Mouse (Mus musculus) stomach, embryonic 16.5 days (tissue): ENCODE results near the gene Pkp4. TPM values are rescaled to one million over a fixed set of nuclear protein-coding genes. Genes with fewer than 3 reads are reported as not detected.
A peak's percentile ranks its signal among the peaks of the same experiment; 100 is the strongest.

Source experiments
- ATAC-seq: fragments of 200-750 bp; cut with Nextera tagmentation; 2 replicates; pipeline ENCODE4 v1.8.0; 2017; ENCODE audit warnings: moderate number of reproducible peaks, moderate TSS enrichment; ENCODE audit not compliant: insufficient read depth, low FRiP score
- H3K27ac ChIP-seq: fragments of 300-500 bp; sonication (generic); 2 replicates; pipeline ENCODE4 v1.5.1; 2014; ENCODE audit warnings: low read length
- H3K27me3 ChIP-seq: fragments of 300-500 bp; sonication (generic); 2 replicates; pipeline ENCODE4 v1.6.1; 2014; ENCODE audit warnings: low read length, control low read depth, mixed read lengths; ENCODE audit not compliant: control insufficient read depth, insufficient read depth
- H3K36me3 ChIP-seq: fragments of 300-500 bp; sonication (generic); 2 replicates; pipeline ENCODE4 v1.6.1; 2014; ENCODE audit warnings: low read length; ENCODE audit not compliant: control insufficient read depth, insufficient read depth
- H3K4me1 ChIP-seq: fragments of 300-500 bp; sonication (generic); 2 replicates; pipeline ENCODE4 v1.6.1; 2014; ENCODE audit warnings: low read length, control low read depth, mixed read lengths; ENCODE audit not compliant: control insufficient read depth, insufficient read depth
- H3K4me2 ChIP-seq: fragments of 300-500 bp; sonication (generic); 2 replicates; pipeline ENCODE4 v1.6.1; 2014; ENCODE audit warnings: low read depth, low read length, mixed read lengths
- H3K4me3 ChIP-seq: fragments of 300-500 bp; sonication (generic); replicated peaks from 2 replicates; pipeline ENCODE4 v1.5.1; 2014; ENCODE audit warnings: mild to moderate bottlenecking, low read length
- H3K9ac ChIP-seq: fragments of 300-500 bp; sonication (generic); 2 replicates; pipeline ENCODE4 v1.6.1; 2014; ENCODE audit warnings: low read length
- H3K9me3 ChIP-seq: fragments of 300-500 bp; sonication (generic); replicated peaks from 2 replicates; pipeline ENCODE4 v1.6.1; 2016; ENCODE audit warnings: low read length, control low read depth; ENCODE audit not compliant: control insufficient read depth
- WGBS: fragments of 180-500 bp; shearing (Covaris S2); extraction: QIAGEN DNeasy Blood & Tissue Kit; methylation state at CpG from one replicate; pipeline ENCODE4 v1.1.7; 2014; 5-methylcytosine and 5-hydroxymethylcytosine counted together
- polyA plus RNA-seq: library from polyadenylated mRNA; unstranded; fragments of >200 nt; fragmentation: Nextera tagmentation; extraction: Ambion mirVana; gene quantifications from 2 replicates; pipeline ENCODE4 v1.2.1, GENCODE M21; 2015

The Pkp4 gene
- polyA plus RNA-seq, 1 experiment from 2014 or later = 30.0 TPM

GRCm38 (mm10) chr2:59338926-59339325 is 178.3 kb downstream of the Pkp4 start:
- no peak overlapping the region for H3K4me2 ChIP-seq
- H3K4me3 ChIP-seq = no peak overlapping the region
- H3K9ac ChIP-seq = no peak overlapping the region
- no peaks in the 10 kb centered on the region for H3K27me3 ChIP-seq
- H3K9me3 ChIP-seq = no peaks in the 10 kb centered on the region
- H3K4me1 ChIP-seq = no peaks in the 10 kb centered on the region
- 85% methylated on average over 8 of the region's 8 CpGs for WGBS
- no peak for ATAC-seq
- H3K36me3 ChIP-seq = peaks cover 6% of the 10 kb centered on the region; the same call in 1 of the 2 replicates
- H3K27ac ChIP-seq = peak overlapping the region; percentile 3

GRCm38 (mm10) chr2:59339776-59340539 is 179.3 kb downstream of the Pkp4 start:
- ATAC-seq = no peak
- Histone ChIP-seq H3K27ac (no peak overlapping the region), H3K4me2 (no peak overlapping the region)

DNA sequence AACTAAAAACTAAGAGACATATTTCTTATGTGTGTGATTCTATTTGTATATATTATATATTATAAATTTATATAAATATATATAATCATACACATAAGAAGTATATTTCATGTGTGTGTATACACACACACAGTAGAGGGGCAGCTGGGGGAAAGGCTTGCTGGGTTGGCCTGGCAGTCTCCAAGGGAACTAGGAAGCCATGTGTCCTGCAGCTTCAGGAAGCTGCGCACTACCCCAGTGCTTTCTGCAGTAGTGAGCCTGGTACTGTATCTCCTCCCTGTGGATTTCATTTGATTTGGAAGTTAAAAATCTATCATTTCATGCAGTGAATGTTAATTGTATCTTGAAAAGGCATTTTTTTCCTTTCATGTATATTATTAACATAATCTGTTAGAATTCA is 180.2 kb downstream of the Pkp4 start:
- Histone ChIP-seq H3K4me3 (no peak overlapping the region), H3K4me1 (no peaks in the 10 kb centered on the region), H3K4me2 (no peak overlapping the region), H3K9ac (no peak overlapping the region), H3K27me3 (no peaks in the 10 kb centered on the region), H3K9me3 (no peaks in the 10 kb centered on the region), H3K27ac (no peak overlapping the region), H3K36me3 (peaks cover 10% of the 10 kb centered on the region)
- no peak for ATAC-seq
- WGBS = 96% methylated on average over 1 of the region's 1 CpGs

More at GRCm38 (mm10) chr2:59339776-59340539, 179.3 kb downstream of the Pkp4 start:
- 80% methylated on average over 5 of the region's 5 CpGs for WGBS
- Histone ChIP-seq H3K27me3 (no peaks in the 10 kb centered on the region), H3K36me3 (peaks cover 10% of the 10 kb centered on the region), H3K9ac (no peak overlapping the region), H3K9me3 (no peaks in the 10 kb centered on the region), H3K4me1 (no peaks in the 10 kb centered on the region), H3K4me3 (no peak overlapping the region)

DNA sequence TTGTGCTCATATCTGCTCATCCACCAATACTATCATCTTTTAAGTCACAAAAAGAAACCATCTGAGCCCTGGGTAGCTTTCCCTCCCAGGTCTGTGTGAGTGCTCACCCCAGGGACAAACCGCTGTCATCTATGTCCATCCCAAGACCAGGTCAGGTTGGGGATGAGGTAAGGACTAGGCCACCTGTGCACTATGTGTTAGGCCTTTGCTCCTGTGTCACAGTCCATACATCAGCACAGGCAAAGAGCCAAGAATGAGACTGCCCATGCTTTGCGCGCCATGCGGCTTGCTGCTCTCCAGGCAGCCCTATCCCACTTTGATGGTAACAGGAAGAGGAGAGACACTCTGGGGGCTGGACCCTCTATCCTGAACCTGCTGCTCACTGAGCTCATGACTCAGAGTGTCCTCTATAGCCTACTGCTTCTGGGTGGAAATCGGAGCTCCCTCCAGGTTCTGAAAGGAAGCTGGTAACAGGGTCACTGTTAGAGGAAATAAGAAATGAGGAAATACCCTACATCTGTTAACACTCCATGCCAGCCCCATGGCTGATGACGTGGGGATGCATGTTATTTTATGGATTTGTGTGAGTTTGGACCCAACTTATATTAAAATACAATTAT is 182.1 kb downstream of the Pkp4 start:
- Histone ChIP-seq H3K4me2 (no peak overlapping the region), H3K27ac (no peak overlapping the region), H3K36me3 (peaks cover 11% of the 10 kb centered on the region), H3K9ac (no peak overlapping the region), H3K4me1 (no peaks in the 10 kb centered on the region), H3K4me3 (no peak overlapping the region), H3K9me3 (no peaks in the 10 kb centered on the region), H3K27me3 (no peaks in the 10 kb centered on the region)
- no peak for ATAC-seq
- WGBS = 87% methylated on average over 6 of the region's 6 CpGs

DNA sequence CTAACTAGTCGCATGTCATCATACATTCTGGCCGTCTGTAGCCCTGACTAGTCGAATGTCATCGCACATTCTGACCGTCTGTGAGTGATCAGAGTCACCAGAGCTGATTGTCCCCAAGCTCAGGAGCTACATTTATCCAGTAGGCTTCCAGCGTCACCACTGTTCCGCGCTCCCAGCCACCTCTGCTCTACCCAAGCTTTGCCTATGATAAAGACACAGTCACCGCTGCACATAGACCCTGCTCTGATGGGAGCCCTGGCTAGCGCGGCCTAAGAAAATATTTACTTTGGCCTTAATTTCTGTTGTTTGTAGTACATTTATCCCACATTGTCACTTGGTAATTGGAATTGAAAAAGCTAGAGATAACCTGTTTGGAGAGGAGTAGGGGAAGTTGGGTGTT is 183.2 kb downstream of the Pkp4 start:
- no peak for ATAC-seq
- no peaks in the 10 kb centered on the region for H3K27me3 ChIP-seq
- H3K4me3 ChIP-seq = no peak overlapping the region
- H3K36me3 ChIP-seq = peaks cover 11% of the 10 kb centered on the region
- no peaks in the 10 kb centered on the region for H3K4me1 ChIP-seq
- no peak overlapping the region for H3K4me2 ChIP-seq
- no peaks in the 10 kb centered on the region for H3K9me3 ChIP-seq
- no peak overlapping the region for H3K27ac ChIP-seq
- 76% methylated on average over 11 of the region's 11 CpGs for WGBS
- no peak overlapping the region for H3K9ac ChIP-seq

GRCm38 (mm10) chr2:59344699-59345098 is 184.0 kb downstream of the Pkp4 start:
- no peak overlapping the region for H3K4me2 ChIP-seq
- no peak for ATAC-seq
- H3K27me3 ChIP-seq = no peaks in the 10 kb centered on the region
- H3K36me3 ChIP-seq = peaks cover 11% of the 10 kb centered on the region
- no peak overlapping the region for H3K27ac ChIP-seq
- no peak overlapping the region for H3K9ac ChIP-seq
- H3K9me3 ChIP-seq = no peaks in the 10 kb centered on the region
- WGBS = 91% methylated on average over 13 of the region's 13 CpGs
- H3K4me1 ChIP-seq = no peaks in the 10 kb centered on the region
- H3K4me3 ChIP-seq = no peak overlapping the region

- no peaks in the 10 kb centered on the region for H3K4me1 ChIP-seq
- H3K9me3 ChIP-seq = no peaks in the 10 kb centered on the region
- 91% methylated on average over 11 of the region's 11 CpGs for WGBS
- H3K4me3 ChIP-seq = no peak overlapping the region
- peaks cover 11% of the 10 kb centered on the region for H3K36me3 ChIP-seq
- no peak overlapping the region for H3K27ac ChIP-seq
- no peak for ATAC-seq
- no peak overlapping the region for H3K4me2 ChIP-seq
- H3K27me3 ChIP-seq = no peaks in the 10 kb centered on the region
- H3K9ac ChIP-seq = no peak overlapping the region
Measured at GRCm38 (mm10) chr2:59345141-59345839, 184.6 kb downstream of the Pkp4 start.

DNA sequence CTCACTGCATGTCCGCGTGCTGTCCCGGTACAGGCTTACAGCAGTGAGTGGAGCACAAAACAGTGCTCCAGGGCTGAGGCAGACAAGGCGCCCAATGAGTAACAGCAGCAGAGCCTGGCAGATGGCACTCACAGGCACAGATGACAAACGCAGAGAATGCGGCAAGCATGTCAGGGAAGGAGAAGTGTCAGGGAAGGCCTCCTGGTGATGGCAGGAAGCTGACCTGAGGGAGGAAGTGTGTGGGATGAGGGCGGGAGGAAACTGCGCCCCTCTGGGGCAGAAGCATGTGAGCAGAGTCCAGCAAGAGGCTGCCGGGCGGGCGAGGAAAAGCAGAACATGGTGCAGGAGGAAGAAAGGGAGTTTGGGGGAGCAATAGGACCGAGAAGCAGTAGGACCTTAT is 185.8 kb downstream of the Pkp4 start:
- no peak for ATAC-seq
- H3K4me3 ChIP-seq = no peak overlapping the region
- 74% methylated on average over 12 of the region's 12 CpGs for WGBS
- peaks cover 8% of the 10 kb centered on the region for H3K36me3 ChIP-seq
- H3K4me1 ChIP-seq = 0 out of 2 replicates have a peak, but pooled peaks cover 1% of the 10 kb centered on the region
- no peaks in the 10 kb centered on the region for H3K27me3 ChIP-seq
- H3K9ac ChIP-seq = 0 out of 2 replicates have a peak overlapping the region, but pooled peaks have one; percentile 2
- H3K4me2 ChIP-seq = no peak overlapping the region
- H3K27ac ChIP-seq = no peak overlapping the region
- no peaks in the 10 kb centered on the region for H3K9me3 ChIP-seq

DNA sequence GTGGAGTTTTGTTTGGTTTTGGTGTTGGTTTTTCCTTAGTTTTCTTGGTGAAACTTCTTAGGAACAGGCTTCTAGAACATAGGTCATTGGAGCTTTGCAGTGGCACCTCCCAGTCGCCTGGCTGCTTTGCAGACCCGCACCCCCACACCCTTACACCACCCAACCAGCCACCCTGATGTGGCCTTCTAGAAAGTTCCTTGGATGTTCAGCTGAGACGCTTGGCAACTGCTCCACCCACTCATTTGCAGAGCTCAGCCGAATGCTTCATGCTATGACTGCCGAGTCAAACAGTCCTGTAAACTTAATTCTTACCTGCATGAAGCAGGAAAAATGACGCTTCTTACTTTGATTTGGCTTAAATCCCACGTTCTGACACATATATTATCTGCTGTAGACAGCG is 187.9 kb downstream of the Pkp4 start:
- H3K27ac ChIP-seq = peak overlapping the region; percentile 46; the same call in 1 of the 2 replicates
- H3K36me3 ChIP-seq = peaks cover 8% of the 10 kb centered on the region
- H3K4me2 ChIP-seq = no peak overlapping the region
- H3K4me1 ChIP-seq = 0 out of 2 replicates have a peak, but pooled peaks cover 6% of the 10 kb centered on the region
- H3K27me3 ChIP-seq = no peaks in the 10 kb centered on the region
- H3K4me3 ChIP-seq = no peak overlapping the region
- 64% methylated on average over 8 of the region's 8 CpGs for WGBS
- H3K9me3 ChIP-seq = no peaks in the 10 kb centered on the region
- ATAC-seq = no peak
- no peak overlapping the region for H3K9ac ChIP-seq
